Mouse (Mus musculus) forebrain, embryonic 11.5 days (tissue): ENCODE measurements around the gene Mef2d. TPM values are rescaled to one million over a fixed set of nuclear protein-coding genes. Genes with fewer than 3 reads are reported as not detected.
A peak's percentile ranks its signal among the peaks of the same experiment; 100 is the strongest.

Experiments used
- ATAC-seq: fragments of 200-750 bp; cut with Nextera tagmentation; replicated peaks from 2 replicates; pipeline ENCODE4 v1.8.0; 2017; ENCODE audit warnings: moderate TSS enrichment; ENCODE audit not compliant: low FRiP score
- DNase-seq: peaks from one replicate; pipeline ENCODE4 v3.0.0-alpha.2; 2017; ENCODE audit warnings: low spot score
- H3K27ac ChIP-seq: fragments of 300-500 bp; sonication (generic); 2 replicates; pipeline ENCODE4 v1.5.1; 2014; ENCODE audit warnings: low read depth, low read length
- H3K27me3 ChIP-seq: fragments of 300-500 bp; sonication (generic); 2 replicates; pipeline ENCODE4 v1.6.1; 2014; ENCODE audit warnings: mild to moderate bottlenecking, low read length, mixed read lengths; ENCODE audit not compliant: control insufficient read depth, insufficient read depth
- H3K36me3 ChIP-seq: fragments of 300-500 bp; sonication (generic); 2 replicates; pipeline ENCODE4 v1.6.1; 2014; ENCODE audit warnings: mild to moderate bottlenecking, low read length, moderate library complexity, mixed read lengths; ENCODE audit not compliant: control insufficient read depth, insufficient read depth
- H3K4me1 ChIP-seq: fragments of 300-500 bp; sonication (generic); replicated peaks from 2 replicates; pipeline ENCODE4 v1.6.1; 2014; ENCODE audit warnings: low read length, mixed read lengths; ENCODE audit not compliant: control insufficient read depth, insufficient read depth
- H3K4me2 ChIP-seq: fragments of 300-500 bp; sonication (generic); 2 replicates; pipeline ENCODE4 v1.6.1; 2014; ENCODE audit warnings: low read depth, mild to moderate bottlenecking, low read length, moderate library complexity, mixed read lengths; ENCODE audit not compliant: severe bottlenecking
- H3K4me3 ChIP-seq: fragments of 300-500 bp; sonication (generic); 2 replicates; pipeline ENCODE4 v1.5.1; 2014; ENCODE audit warnings: low read depth, low read length
- H3K9ac ChIP-seq: fragments of 300-500 bp; sonication (generic); 2 replicates; pipeline ENCODE4 v1.6.1; 2014; ENCODE audit warnings: low read length
- H3K9me3 ChIP-seq: fragments of 300-500 bp; sonication (generic); 2 replicates; pipeline ENCODE4 v1.6.1; 2016; ENCODE audit warnings: low read length, mixed read lengths; ENCODE audit not compliant: control insufficient read depth
- WGBS: fragments of 180-500 bp; shearing (Covaris S2); extraction: QIAGEN DNeasy Blood & Tissue Kit; methylation state at CpG from one replicate; pipeline ENCODE4 v1.1.7; 2014; 5-methylcytosine and 5-hydroxymethylcytosine counted together
- polyA plus RNA-seq: library from polyadenylated mRNA; unstranded; fragments of >200 nt; fragmentation: Nextera tagmentation; extraction: Ambion mirVana; gene quantifications from 2 replicates; pipeline ENCODE4 v1.2.1, GENCODE M21; 2014

The Mef2d gene
- polyA plus RNA-seq, result 17.3 and 19.7 TPM in 2 replicates

DNA sequence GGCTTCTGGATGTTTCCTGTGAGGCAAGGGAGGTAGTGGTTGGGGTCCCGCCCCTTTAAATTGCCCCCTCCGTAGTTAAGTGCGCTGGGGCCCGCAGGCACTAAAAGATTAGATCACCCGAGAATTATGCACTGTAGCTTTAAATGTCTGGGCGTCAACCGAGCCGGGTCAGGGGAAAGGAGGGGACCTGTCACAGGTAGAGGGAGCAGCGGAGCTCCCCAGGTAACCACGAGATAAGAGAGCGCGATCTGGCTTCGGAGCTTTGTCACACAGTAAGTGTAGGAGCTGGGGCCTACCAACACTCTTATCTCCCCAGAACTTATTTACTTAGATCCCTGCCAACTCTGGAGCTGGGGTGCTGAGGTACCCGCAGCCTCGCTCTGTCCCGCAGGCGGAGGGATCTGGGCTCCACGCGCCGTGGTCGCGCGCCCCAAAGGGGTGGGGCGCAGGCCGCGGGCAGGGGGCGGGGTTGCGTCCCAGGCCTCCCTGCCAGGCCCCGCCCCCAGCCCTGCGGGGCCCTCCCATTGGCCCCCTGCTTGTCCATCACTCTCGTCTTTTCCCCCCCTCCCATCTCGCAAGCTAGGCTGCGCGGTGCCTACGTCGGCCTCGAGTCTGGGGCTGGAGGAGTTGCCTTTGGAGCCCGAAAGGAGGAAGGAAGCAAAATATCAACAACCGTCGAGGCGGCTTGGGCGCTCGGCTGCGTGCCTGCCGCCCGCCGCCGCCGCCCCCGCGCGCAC, at the start of gene Mef2d:
Gene Mef2d (plus strand): TSS at position 586 of the 737 bp plus-strand sequence.
- peak; percentile 98 for DNase-seq
- H3K27ac ChIP-seq, result peak within 1 kb of the TSS; percentile 91
- H3K9me3 ChIP-seq, result no peaks in the 10 kb centered on the region
- H3K4me3 ChIP-seq, result peak within 1 kb of the TSS; percentile 86
- peak within 1 kb of the TSS; percentile 80 for H3K9ac ChIP-seq
- H3K36me3 ChIP-seq, result no peaks in the 10 kb centered on the region
- peak; percentile 86 for ATAC-seq
- peak within 1 kb of the TSS; percentile 94 for H3K4me2 ChIP-seq
- peaks cover 21% of the 10 kb centered on the region for H3K27me3 ChIP-seq
- H3K4me1 ChIP-seq, result peaks cover 43% of the 10 kb centered on the region
- WGBS, result under 1% methylated on average over 52 of the region's 52 CpGs

- no peak for DNase-seq
- no peaks in the 10 kb centered on the region for H3K9me3 ChIP-seq
- no peaks in the 10 kb centered on the region for H3K4me1 ChIP-seq
- no peak overlapping the region for H3K4me3 ChIP-seq
- WGBS, result 87% methylated on average over 5 of the region's 5 CpGs
- H3K9ac ChIP-seq, result no peak overlapping the region
- no peak overlapping the region for H3K27ac ChIP-seq
- H3K4me2 ChIP-seq, result no peak overlapping the region
- peaks cover 13% of the 10 kb centered on the region for H3K36me3 ChIP-seq
- no peak for ATAC-seq
- no peaks in the 10 kb centered on the region for H3K27me3 ChIP-seq
These were observed 48.0 kb upstream of the Mef2d start for GRCm38 (mm10) chr3:88094126-88094525.

DNA sequence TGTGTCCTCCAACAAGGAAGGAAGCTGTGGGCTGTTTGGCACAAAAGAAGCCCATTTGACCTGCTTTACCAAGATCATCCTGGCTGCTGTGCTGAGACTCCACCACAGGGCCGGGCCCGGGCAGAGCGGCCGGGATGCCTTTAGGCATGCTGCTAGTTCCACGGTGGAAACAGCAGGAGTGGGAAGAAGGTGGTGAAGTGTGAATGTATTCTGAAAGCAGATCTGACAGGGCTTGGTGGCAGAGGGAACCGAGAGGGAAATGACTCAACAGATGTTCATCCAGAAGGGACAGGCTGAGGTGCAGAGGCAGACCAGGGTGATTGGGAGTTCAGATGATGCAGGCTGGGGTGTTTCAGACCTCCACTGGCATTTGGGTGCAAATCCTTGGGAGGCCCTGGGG, 44.5 kb upstream of the Mef2d start:
- H3K36me3 ChIP-seq, result peaks cover 15% of the 10 kb centered on the region; the same call in 1 of the 2 replicates

GRCm38 (mm10) chr3:88100251-88100650, 41.9 kb upstream of the Mef2d start:
- no peak for DNase-seq
- H3K4me3 ChIP-seq, result no peak overlapping the region
- no peaks in the 10 kb centered on the region for H3K4me1 ChIP-seq
- ATAC-seq, result no peak
- no peak overlapping the region for H3K9ac ChIP-seq
- H3K4me2 ChIP-seq, result no peak overlapping the region
- H3K27ac ChIP-seq, result no peak overlapping the region
- peaks cover 9% of the 10 kb centered on the region; the same call in 1 of the 2 replicates for H3K36me3 ChIP-seq
- WGBS, result 90% methylated on average over 3 of the region's 3 CpGs
- no peaks in the 10 kb centered on the region for H3K9me3 ChIP-seq
- H3K27me3 ChIP-seq, result no peaks in the 10 kb centered on the region

More for the DNA sequence above, 44.5 kb upstream of the Mef2d start:
- Histone ChIP-seq H3K27ac (no peak overlapping the region), H3K9me3 (no peaks in the 10 kb centered on the region), H3K27me3 (no peaks in the 10 kb centered on the region), H3K4me1 (no peaks in the 10 kb centered on the region), H3K4me2 (no peak overlapping the region), H3K9ac (no peak overlapping the region), H3K4me3 (no peak overlapping the region)
- DNase-seq (no peak), ATAC-seq (no peak)
- WGBS, result 87% methylated on average over 6 of the region's 6 CpGs

- 97% methylated on average over 7 of the region's 7 CpGs for WGBS
- H3K4me3 ChIP-seq, result no peak overlapping the region
- DNase-seq (no peak), ATAC-seq (no peak)
- H3K27ac ChIP-seq, result no peak overlapping the region
- no peak overlapping the region for H3K4me2 ChIP-seq
- no peak overlapping the region for H3K9ac ChIP-seq
- H3K9me3 ChIP-seq, result no peaks in the 10 kb centered on the region
- H3K27me3 ChIP-seq, result no peaks in the 10 kb centered on the region
- H3K36me3 ChIP-seq, result peaks cover 9% of the 10 kb centered on the region; the same call in 1 of the 2 replicates
- no peaks in the 10 kb centered on the region for H3K4me1 ChIP-seq
These were observed 40.4 kb upstream of the Mef2d start for GRCm38 (mm10) chr3:88101736-88102135.

DNA sequence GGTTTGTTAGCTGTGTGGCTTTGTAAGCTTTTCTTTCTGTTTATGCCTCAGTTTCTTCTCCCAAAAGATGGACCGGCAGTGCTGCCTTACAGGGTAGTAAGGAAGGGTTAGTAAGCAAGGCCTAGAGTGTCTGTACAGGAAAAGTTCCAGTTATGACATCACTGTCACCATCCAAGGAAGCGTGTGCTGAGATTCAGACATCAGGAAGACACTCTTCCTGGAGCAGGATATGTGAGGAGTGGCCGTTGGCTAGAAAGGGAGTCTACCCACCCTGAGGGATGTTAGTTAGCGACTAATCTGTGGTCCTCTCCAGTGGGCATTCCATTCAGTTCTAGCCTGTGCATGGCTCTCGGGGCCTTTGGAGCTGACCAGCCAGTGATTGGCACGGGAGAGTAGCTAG, 40.0 kb upstream of the Mef2d start:
- Histone ChIP-seq H3K4me3 (no peak overlapping the region), H3K9ac (no peak overlapping the region), H3K4me1 (no peaks in the 10 kb centered on the region), H3K36me3 (peaks cover 9% of the 10 kb centered on the region; the same call in 1 of the 2 replicates), H3K9me3 (no peaks in the 10 kb centered on the region), H3K4me2 (no peak overlapping the region), H3K27ac (no peak overlapping the region), H3K27me3 (no peaks in the 10 kb centered on the region)
- ATAC-seq (no peak), DNase-seq (no peak)
- WGBS, result 94% methylated on average over 6 of the region's 6 CpGs

DNA sequence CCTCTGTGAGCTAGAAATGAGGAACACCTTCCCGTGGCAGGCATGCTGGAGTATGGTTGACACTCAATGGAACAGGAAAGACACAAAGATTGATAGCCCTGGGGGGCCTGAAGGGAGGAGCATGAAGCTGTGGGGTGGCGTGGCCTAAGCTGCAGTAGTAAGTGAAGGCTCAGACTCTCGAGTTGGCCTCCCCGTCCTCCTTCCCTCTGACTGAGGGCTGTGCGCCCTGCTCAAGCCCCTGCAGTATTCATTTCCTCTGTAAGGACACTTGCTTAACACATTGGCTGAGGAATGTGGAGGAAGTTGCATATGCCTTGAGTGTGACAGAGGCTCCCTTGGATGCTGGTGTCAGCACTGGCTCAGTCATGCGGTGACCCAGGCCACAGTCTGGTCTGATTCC, 39.6 kb upstream of the Mef2d start:
- H3K4me2 ChIP-seq, result no peak overlapping the region
- ATAC-seq (no peak), DNase-seq (no peak)
- H3K9me3 ChIP-seq, result no peaks in the 10 kb centered on the region
- no peak overlapping the region for H3K4me3 ChIP-seq
- H3K9ac ChIP-seq, result no peak overlapping the region
- H3K27ac ChIP-seq, result no peak overlapping the region
- no peaks in the 10 kb centered on the region for H3K27me3 ChIP-seq
- 87% methylated on average over 6 of the region's 6 CpGs for WGBS
- H3K4me1 ChIP-seq, result no peaks in the 10 kb centered on the region
- H3K36me3 ChIP-seq, result peaks cover 6% of the 10 kb centered on the region; the same call in 1 of the 2 replicates

DNA sequence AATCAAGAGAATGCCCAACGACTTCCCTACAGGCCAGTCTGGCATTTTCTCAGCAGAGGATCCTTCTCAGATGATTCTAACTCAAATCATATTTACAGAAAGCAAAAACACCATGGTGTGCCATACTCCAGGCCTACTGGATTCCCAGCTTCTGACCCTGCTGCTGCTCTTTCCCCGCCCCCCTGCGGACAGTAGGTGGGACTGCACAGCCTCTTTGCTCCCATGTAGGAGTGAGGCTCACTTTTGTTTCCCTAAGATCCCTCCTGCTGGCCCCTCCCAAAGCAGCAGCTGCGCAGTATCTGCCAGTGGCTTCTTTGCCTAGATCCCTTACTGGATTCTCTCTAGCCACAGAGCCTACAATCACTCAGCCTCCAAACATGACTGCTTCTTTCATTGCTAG, 36.0 kb upstream of the Mef2d start:
- Histone ChIP-seq H3K27ac (no peak overlapping the region), H3K36me3 (peaks cover 6% of the 10 kb centered on the region; the same call in 1 of the 2 replicates), H3K9me3 (no peaks in the 10 kb centered on the region), H3K4me2 (no peak overlapping the region), H3K27me3 (no peaks in the 10 kb centered on the region), H3K4me1 (no peaks in the 10 kb centered on the region), H3K4me3 (no peak overlapping the region), H3K9ac (no peak overlapping the region)
- WGBS, result 80% methylated on average over 4 of the region's 4 CpGs
- DNase-seq (no peak), ATAC-seq (no peak)

DNA sequence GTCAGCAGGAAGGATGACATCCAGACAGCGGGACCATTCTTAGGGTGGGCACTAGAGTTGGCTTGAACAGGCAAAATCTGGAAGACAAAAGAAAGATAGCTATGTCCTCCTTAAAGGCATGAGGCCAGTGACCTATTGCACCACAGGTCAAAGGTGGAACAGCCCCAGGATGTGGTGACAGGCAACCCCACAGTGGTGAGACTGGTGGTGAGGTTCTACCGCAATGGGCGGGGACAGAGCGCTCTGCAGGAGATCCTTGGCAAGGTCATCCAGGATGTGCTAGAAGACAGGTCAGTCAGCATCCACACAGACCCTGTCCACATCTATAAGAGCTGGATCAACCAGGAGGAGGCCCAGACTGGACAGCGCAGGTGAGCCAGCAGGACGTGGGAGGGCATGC, 33.0 kb upstream of the Mef2d start:
- ATAC-seq, result no peak
- H3K4me2 ChIP-seq, result no peak overlapping the region
- 90% methylated on average over 6 of the region's 6 CpGs for WGBS

More for the DNA sequence above, 33.0 kb upstream of the Mef2d start:
- no peak for DNase-seq
- no peaks in the 10 kb centered on the region for H3K4me1 ChIP-seq
- no peak overlapping the region for H3K27ac ChIP-seq
- no peak overlapping the region for H3K4me3 ChIP-seq
- no peak overlapping the region for H3K9ac ChIP-seq
- no peaks in the 10 kb centered on the region for H3K9me3 ChIP-seq
- H3K36me3 ChIP-seq, result peaks cover 7% of the 10 kb centered on the region; the same call in 1 of the 2 replicates
- H3K27me3 ChIP-seq, result no peaks in the 10 kb centered on the region
